ENCODE assay signal across 8 mouse cellular contexts in the genomic region with DNA sequence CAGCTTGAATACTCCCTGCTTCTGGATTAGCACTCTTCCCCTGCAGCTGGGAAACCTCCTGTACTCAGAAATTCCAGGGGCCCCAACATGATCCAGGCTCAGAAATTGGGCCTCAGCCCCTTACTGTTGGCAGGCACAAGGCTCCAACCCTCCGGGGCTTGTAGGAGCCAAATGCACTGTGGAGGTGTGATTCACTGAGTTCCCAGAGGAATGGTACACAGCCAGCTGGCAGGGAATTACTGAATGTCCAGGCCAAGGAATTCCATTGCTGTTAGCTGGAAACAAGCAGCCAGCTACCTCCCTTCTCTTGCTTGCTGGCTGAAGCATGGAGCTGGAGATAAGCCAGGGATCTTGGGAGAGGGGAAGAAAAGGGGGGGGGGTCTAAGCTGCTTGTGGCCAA.
DNase-seq lines count a peak whose midpoint lies in the region; ATAC-seq and TF ChIP-seq lines count a peak whose summit lies in the region.

No protein-coding gene starts in this region.

- TF ChIP-seq POLR2A in cerebellum, adult 2 months (IDR thresholded peaks at IDR 0.05; ENCODE audit: borderline replicate concordance, insufficient read depth, low read length): no peak

- no peak overlapping the region for H3K4me3 ChIP-seq in cerebellum, adult 2 months (replicated peaks; ENCODE audit: insufficient read depth, low read depth, low read length)
- H3K4me3 ChIP-seq in embryonic facial prominence, embryonic 14.5 days (ENCODE audit: low read depth, low read length): no peak overlapping the region
- H3K4me3 ChIP-seq in heart, embryonic 13.5 days: no peak overlapping the region
- no peak overlapping the region for H3K4me3 ChIP-seq in lung, embryonic 16.5 days (ENCODE audit: low read length)
- no peak overlapping the region for H3K4me3 ChIP-seq in stomach, embryonic 14.5 days (ENCODE audit: low read depth, low read length)

- no peak overlapping the region for H3K4me2 ChIP-seq in embryonic facial prominence, embryonic 14.5 days (ENCODE audit: low read depth, low read length)
- no peak overlapping the region for H3K4me2 ChIP-seq in heart, embryonic 13.5 days
- no peak overlapping the region for H3K4me2 ChIP-seq in lung, embryonic 16.5 days (ENCODE audit: low read depth, low read length)
- no peak overlapping the region for H3K4me2 ChIP-seq in stomach, embryonic 14.5 days (replicated peaks; ENCODE audit: low read depth, low read length)

- peak; percentile 97 for ATAC-seq in embryonic facial prominence, embryonic 14.5 days (ENCODE audit: low read depth)
- peak; percentile 70 for ATAC-seq in heart, embryonic 13.5 days (ENCODE audit: extremely low read depth, insufficient number of reproducible peaks, low FRiP score, low TSS enrichment)
- ATAC-seq in lung, embryonic 16.5 days (ENCODE audit: low read depth): peak; percentile 98
- ATAC-seq in stomach, embryonic 14.5 days (ENCODE audit: insufficient number of reproducible peaks, insufficient read depth, low FRiP score, low read depth): peak; percentile 85; the same call in 1 of the 2 replicates

- H3K9ac ChIP-seq in embryonic facial prominence, embryonic 14.5 days (ENCODE audit: low read depth, low read length): no peak overlapping the region
- H3K9ac ChIP-seq in heart, embryonic 13.5 days: no peak overlapping the region
- H3K9ac ChIP-seq in lung, embryonic 16.5 days (ENCODE audit: low read length): no peak overlapping the region
- H3K9ac ChIP-seq in stomach, embryonic 14.5 days (replicated peaks; ENCODE audit: low read depth, low read length): no peak overlapping the region

- no peak for TF ChIP-seq CTCF in cerebellum, adult 2 months (IDR thresholded peaks at IDR 0.05; ENCODE audit: borderline replicate concordance, insufficient read depth, low read depth, low read length)

- H3K4me1 ChIP-seq in cerebellum, adult 2 months (ENCODE audit: control insufficient read depth, insufficient read depth, low read length): no peaks in the 10 kb centered on the region
- peaks cover 7% of the 10 kb centered on the region for H3K4me1 ChIP-seq in embryonic facial prominence, embryonic 14.5 days (ENCODE audit: control insufficient read depth, insufficient read depth, low read length)
- H3K4me1 ChIP-seq in heart, embryonic 13.5 days: peaks cover 19% of the 10 kb centered on the region
- peaks cover 12% of the 10 kb centered on the region; the same call in 1 of the 2 replicates for H3K4me1 ChIP-seq in lung, embryonic 16.5 days (replicated peaks; ENCODE audit: control insufficient read depth, insufficient read depth, low read length)
- no peaks in the 10 kb centered on the region for H3K4me1 ChIP-seq in stomach, embryonic 14.5 days (ENCODE audit: control insufficient read depth, insufficient read depth, low read length)

- H3K36me3 ChIP-seq in embryonic facial prominence, embryonic 14.5 days (ENCODE audit: control insufficient read depth, insufficient read depth, low read length): no peaks in the 10 kb centered on the region
- no peaks in the 10 kb centered on the region for H3K36me3 ChIP-seq in heart, embryonic 13.5 days
- no peaks in the 10 kb centered on the region for H3K36me3 ChIP-seq in lung, embryonic 16.5 days (ENCODE audit: control insufficient read depth, insufficient read depth, low read length)
- H3K36me3 ChIP-seq in stomach, embryonic 14.5 days (ENCODE audit: control insufficient read depth, insufficient read depth, low read length): no peaks in the 10 kb centered on the region

- no peaks in the 10 kb centered on the region for H3K27me3 ChIP-seq in cerebellum, adult 2 months (ENCODE audit: control insufficient read depth, insufficient read depth, low read length)
- H3K27me3 ChIP-seq in embryonic facial prominence, embryonic 14.5 days (replicated peaks; ENCODE audit: control insufficient read depth, insufficient read depth, low read length): no peaks in the 10 kb centered on the region
- no peaks in the 10 kb centered on the region for H3K27me3 ChIP-seq in heart, embryonic 13.5 days (replicated peaks)
- no peaks in the 10 kb centered on the region for H3K27me3 ChIP-seq in lung, embryonic 16.5 days (ENCODE audit: control insufficient read depth, insufficient read depth, low read depth, low read length)
- H3K27me3 ChIP-seq in stomach, embryonic 14.5 days (ENCODE audit: control insufficient read depth, insufficient read depth, low read length): no peaks in the 10 kb centered on the region

- H3K27ac ChIP-seq in cerebellum, adult 2 months (ENCODE audit: insufficient read depth, low read length): no peak overlapping the region
- H3K27ac ChIP-seq in embryonic facial prominence, embryonic 14.5 days (replicated peaks; ENCODE audit: low read depth, low read length): peak overlapping the region; percentile 45; the same call in 1 of the 2 replicates
- H3K27ac ChIP-seq in heart, embryonic 13.5 days (replicated peaks): peak overlapping the region; percentile 65
- peak overlapping the region; percentile 64 for H3K27ac ChIP-seq in lung, embryonic 16.5 days (ENCODE audit: low read length)
- H3K27ac ChIP-seq in stomach, embryonic 14.5 days (ENCODE audit: low read length): peak overlapping the region; percentile 10; the same call in 1 of the 2 replicates

- H3K9me3 ChIP-seq in embryonic facial prominence, embryonic 14.5 days (ENCODE audit: control insufficient read depth, low read length): peaks cover 7% of the 10 kb centered on the region; the same call in 1 of the 2 replicates
- H3K9me3 ChIP-seq in heart, embryonic 13.5 days: peaks cover 3% of the 10 kb centered on the region; the same call in 1 of the 2 replicates
- no peaks in the 10 kb centered on the region for H3K9me3 ChIP-seq in lung, embryonic 16.5 days (ENCODE audit: control insufficient read depth, low read length)
- H3K9me3 ChIP-seq in stomach, embryonic 14.5 days (ENCODE audit: control insufficient read depth, low read depth, low read length): peaks cover 4% of the 10 kb centered on the region; the same call in 1 of the 2 replicates

- WGBS in cerebellum, adult 2 months: 3% methylated on average over 1 of the region's 1 CpGs
- 37% methylated on average over 1 of the region's 1 CpGs for WGBS in embryonic facial prominence, embryonic 14.5 days
- 11% methylated on average over 1 of the region's 1 CpGs for WGBS in heart, embryonic 13.5 days
- WGBS in lung, embryonic 16.5 days: 33% methylated on average over 1 of the region's 1 CpGs
- WGBS in stomach, embryonic 14.5 days: 22% methylated on average over 1 of the region's 1 CpGs

- DNase-seq in cerebellum, adult 2 months: peak; percentile 24 to 53
- no peak for DNase-seq in cerebellum, adult 8-10 months
- DNase-seq in embryonic facial prominence, embryonic 14.5 days (ENCODE audit: low spot score): peak; percentile 96
- peak; percentile 31 to 56 for DNase-seq in kidney, postnatal 25 days
- DNase-seq in thymus, postnatal 36 days: no peak

Comparison
In these comparisons a context has a peak if more than half of its experiments do, and no peak if none do; other contexts are left out.
1. DNase-seq: peak in cerebellum, adult 2 months (2 of 2), embryonic facial prominence, embryonic 14.5 days (single experiment) and kidney, postnatal 25 days (2 of 2); none in cerebellum, adult 8-10 months (single experiment) and thymus, postnatal 36 days (0 of 2).
2. Peak in every context shown above with its lines, with median percentiles within 50 percentile points of each other: ATAC-seq.